Mouse (Mus musculus): ENCODE results near the gene Ccm2. TPM values are rescaled to one million over a fixed set of nuclear protein-coding genes. Genes with fewer than 3 reads are reported as not detected.

Ccm2 gene
- polyA plus RNA-seq, 1 experiment, result 52.3 TPM

GRCm38 (mm10) chr11:6547037-6547680 lies 472 bp downstream of the Ccm2 start:
- Histone ChIP-seq H3K4me1 (ENCODE audit: control insufficient read depth, insufficient read depth, low read length) (no peaks in the 10 kb centered on the region; the same call in 1 of the 2 replicates), H3K27ac (ENCODE audit: control insufficient read depth, insufficient read depth, low read depth, low read length, poor library complexity) (peak overlapping the region; percentile 97), H3K4me3 (replicated peaks; ENCODE audit: control insufficient read depth, low read depth, low read length) (peak overlapping the region; percentile 85)
- 2% methylated on average over 36 of the region's 41 CpGs for WGBS
- TF ChIP-seq POLR2A (IDR thresholded peaks at IDR 0.05; ENCODE audit: borderline replicate concordance, control insufficient read depth, low read depth, low read length) (peak; percentile 57; the same call in 1 of the 2 replicates), CTCF (IDR thresholded peaks at IDR 0.05; ENCODE audit: control insufficient read depth, insufficient read depth, low read length) (no peak)

GRCm38 (mm10) chr11:6547696-6548325 lies 1.1 kb downstream of the Ccm2 start:
- TF ChIP-seq POLR2A (IDR thresholded peaks at IDR 0.05; ENCODE audit: borderline replicate concordance, control insufficient read depth, low read depth, low read length) (no peak), CTCF (IDR thresholded peaks at IDR 0.05; ENCODE audit: control insufficient read depth, insufficient read depth, low read length) (no peak)
- 8% methylated on average over 6 of the region's 6 CpGs for WGBS
- H3K4me1 ChIP-seq (ENCODE audit: control insufficient read depth, insufficient read depth, low read length), result no peaks in the 10 kb centered on the region; the same call in 1 of the 2 replicates
- H3K4me3 ChIP-seq (replicated peaks; ENCODE audit: control insufficient read depth, low read depth, low read length), result peak overlapping the region; percentile 85
- peak overlapping the region; percentile 97 for H3K27ac ChIP-seq (ENCODE audit: control insufficient read depth, insufficient read depth, low read depth, low read length, poor library complexity)

GRCm38 (mm10) chr11:6549770-6550169 lies 3.1 kb downstream of the Ccm2 start:
- H3K4me1 ChIP-seq (ENCODE audit: control insufficient read depth, insufficient read depth, low read length), result no peaks in the 10 kb centered on the region; the same call in 1 of the 2 replicates
- no peak overlapping the region for H3K27ac ChIP-seq (ENCODE audit: control insufficient read depth, insufficient read depth, low read depth, low read length, poor library complexity)
- TF ChIP-seq POLR2A (IDR thresholded peaks at IDR 0.05; ENCODE audit: borderline replicate concordance, control insufficient read depth, low read depth, low read length), result no peak
- no peak for TF ChIP-seq CTCF (IDR thresholded peaks at IDR 0.05; ENCODE audit: control insufficient read depth, insufficient read depth, low read length)

GRCm38 (mm10) chr11:6550201-6550600 lies 3.5 kb downstream of the Ccm2 start:
- no peaks in the 10 kb centered on the region; the same call in 1 of the 2 replicates for H3K4me1 ChIP-seq (ENCODE audit: control insufficient read depth, insufficient read depth, low read length)
- WGBS, result 91% methylated on average over 3 of the region's 3 CpGs
- H3K27ac ChIP-seq (ENCODE audit: control insufficient read depth, insufficient read depth, low read depth, low read length, poor library complexity), result no peak overlapping the region
- TF ChIP-seq CTCF (IDR thresholded peaks at IDR 0.05; ENCODE audit: control insufficient read depth, insufficient read depth, low read length) (no peak), POLR2A (IDR thresholded peaks at IDR 0.05; ENCODE audit: borderline replicate concordance, control insufficient read depth, low read depth, low read length) (no peak)
- no peak overlapping the region for H3K4me3 ChIP-seq (replicated peaks; ENCODE audit: control insufficient read depth, low read depth, low read length)

More at GRCm38 (mm10) chr11:6549770-6550169, 3.1 kb downstream of the Ccm2 start:
- WGBS, result 81% methylated on average over 2 of the region's 2 CpGs
- H3K4me3 ChIP-seq (replicated peaks; ENCODE audit: control insufficient read depth, low read depth, low read length), result no peak overlapping the region

- WGBS, result 58% methylated on average over 3 of the region's 3 CpGs
- Histone ChIP-seq H3K27ac (ENCODE audit: control insufficient read depth, insufficient read depth, low read depth, low read length, poor library complexity) (no peak overlapping the region; the same call in 1 of the 2 replicates), H3K4me3 (replicated peaks; ENCODE audit: control insufficient read depth, low read depth, low read length) (no peak overlapping the region), H3K4me1 (ENCODE audit: control insufficient read depth, insufficient read depth, low read length) (peaks cover 8% of the 10 kb centered on the region)
- TF ChIP-seq CTCF (IDR thresholded peaks at IDR 0.05; ENCODE audit: control insufficient read depth, insufficient read depth, low read length) (no peak), POLR2A (IDR thresholded peaks at IDR 0.05; ENCODE audit: borderline replicate concordance, control insufficient read depth, low read depth, low read length) (no peak)
Measured at GRCm38 (mm10) chr11:6558234-6558633, 11.5 kb downstream of the Ccm2 start.

- TF ChIP-seq CTCF (IDR thresholded peaks at IDR 0.05; ENCODE audit: control insufficient read depth, insufficient read depth, low read length) (no peak), POLR2A (IDR thresholded peaks at IDR 0.05; ENCODE audit: borderline replicate concordance, control insufficient read depth, low read depth, low read length) (no peak)
- peak overlapping the region; percentile 17 for H3K4me3 ChIP-seq (replicated peaks; ENCODE audit: control insufficient read depth, low read depth, low read length)
Measured at GRCm38 (mm10) chr11:6559996-6560395, 13.3 kb downstream of the Ccm2 start.

GRCm38 (mm10) chr11:6560655-6561360 lies 14.1 kb downstream of the Ccm2 start:
- Histone ChIP-seq H3K4me3 (replicated peaks; ENCODE audit: control insufficient read depth, low read depth, low read length) (peak overlapping the region; percentile 88), H3K27ac (ENCODE audit: control insufficient read depth, insufficient read depth, low read depth, low read length, poor library complexity) (peak overlapping the region; percentile 94), H3K4me1 (ENCODE audit: control insufficient read depth, insufficient read depth, low read length) (peaks cover 11% of the 10 kb centered on the region)
- WGBS, result 2% methylated on average over 13 of the region's 13 CpGs
- TF ChIP-seq POLR2A (IDR thresholded peaks at IDR 0.05; ENCODE audit: borderline replicate concordance, control insufficient read depth, low read depth, low read length), result no peak
- no peak for TF ChIP-seq CTCF (IDR thresholded peaks at IDR 0.05; ENCODE audit: control insufficient read depth, insufficient read depth, low read length)

More at GRCm38 (mm10) chr11:6559996-6560395, 13.3 kb downstream of the Ccm2 start:
- 48% methylated on average over 2 of the region's 2 CpGs for WGBS
- peaks cover 9% of the 10 kb centered on the region for H3K4me1 ChIP-seq (ENCODE audit: control insufficient read depth, insufficient read depth, low read length)
- no peak overlapping the region; the same call in 1 of the 2 replicates for H3K27ac ChIP-seq (ENCODE audit: control insufficient read depth, insufficient read depth, low read depth, low read length, poor library complexity)

- H3K4me1 ChIP-seq (ENCODE audit: control insufficient read depth, insufficient read depth, low read length), result peaks cover 12% of the 10 kb centered on the region
- TF ChIP-seq CTCF (IDR thresholded peaks at IDR 0.05; ENCODE audit: control insufficient read depth, insufficient read depth, low read length), result no peak
- H3K27ac ChIP-seq (ENCODE audit: control insufficient read depth, insufficient read depth, low read depth, low read length, poor library complexity), result peak overlapping the region; percentile 92
- peak overlapping the region; percentile 88 for H3K4me3 ChIP-seq (replicated peaks; ENCODE audit: control insufficient read depth, low read depth, low read length)
- WGBS, result 3% methylated on average over 4 of the region's 4 CpGs
Measured at GRCm38 (mm10) chr11:6561474-6561873, 14.8 kb downstream of the Ccm2 start.
